Mouse (Mus musculus) embryonic fibroblast, embryonic 13.5 days (primary cell): ENCODE measurements around the gene Msi2.

ENCODE experiments used
- CTCF ChIP-seq: IDR thresholded peaks from 2 replicates; pipeline ENCODE4 v1.5.1; 2011; ENCODE audit warnings: mild to moderate bottlenecking, control low read depth, low read length, moderate library complexity, borderline replicate concordance; ENCODE audit not compliant: insufficient read depth
- POLR2A ChIP-seq: IDR thresholded peaks from 2 replicates; pipeline ENCODE4 v1.6.1; 2011; ENCODE audit warnings: low read depth, mild to moderate bottlenecking, control low read depth, low read length, moderate library complexity

DNA sequence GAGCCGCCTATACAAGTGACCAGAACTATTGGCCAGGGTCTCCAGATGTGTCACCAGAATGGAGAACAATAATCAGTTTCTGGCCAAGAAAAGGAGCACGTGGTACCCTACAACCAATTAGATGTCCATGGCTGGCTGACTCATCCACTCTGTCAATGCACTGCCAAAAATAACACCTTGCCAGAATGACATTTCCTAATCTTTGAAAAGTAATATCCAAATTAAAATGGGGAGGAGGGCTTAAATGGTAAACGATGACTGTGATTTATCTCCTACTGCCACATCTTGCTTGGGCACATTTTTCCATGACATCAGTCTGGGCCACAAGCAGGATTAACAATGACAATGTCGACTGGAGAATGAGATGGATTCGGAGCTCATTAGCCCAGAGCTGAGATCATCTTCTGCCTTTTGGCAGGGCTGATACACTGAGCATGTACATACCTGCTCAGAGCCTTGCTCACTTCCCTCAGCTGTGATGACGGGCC is 147.6 kb downstream of the Msi2 start:
- no peak for TF ChIP-seq POLR2A
- no peak for TF ChIP-seq CTCF
